Mouse (Mus musculus): Measurements from ENCODE around the gene Borcs7.
"Not testable (repeated sequence)": the region's sequence is repeated elsewhere in the genome, so short reads cannot be mapped to it uniquely, and the experiment has no call there.

Gene Borcs7

GRCm38 (mm10) chr19:46714234-46714633 is 24.5 kb downstream of the Borcs7 start:
- DNase-seq (ENCODE audit: low spot score), result no peak

- DNase-seq (ENCODE audit: low spot score), result no peak
These were observed 25.3 kb downstream of the Borcs7 start for GRCm38 (mm10) chr19:46715016-46715415.

GRCm38 (mm10) chr19:46718150-46718549 is 28.4 kb downstream of the Borcs7 start:
- no peak for DNase-seq (ENCODE audit: low spot score)

GRCm38 (mm10) chr19:46724411-46724810 is 34.7 kb downstream of the Borcs7 start:
- no peak for DNase-seq (ENCODE audit: low spot score)

- no peak for DNase-seq (ENCODE audit: low spot score)
These were observed 36.4 kb downstream of the Borcs7 start for GRCm38 (mm10) chr19:46726142-46726541.

- DNase-seq (ENCODE audit: low spot score), result no peak
These were observed 37.5 kb downstream of the Borcs7 start for GRCm38 (mm10) chr19:46727140-46727736.

GRCm38 (mm10) chr19:46727945-46728540 is 38.3 kb downstream of the Borcs7 start:
- no peak for DNase-seq (ENCODE audit: low spot score)

GRCm38 (mm10) chr19:46728909-46729308 is 39.2 kb downstream of the Borcs7 start:
- no peak for DNase-seq (ENCODE audit: low spot score)

GRCm38 (mm10) chr19:46731351-46731750 is 41.6 kb downstream of the Borcs7 start:
- DNase-seq (ENCODE audit: low spot score), result no peak

GRCm38 (mm10) chr19:46732673-46733072 is 43.0 kb downstream of the Borcs7 start:
- DNase-seq (ENCODE audit: low spot score), result not testable (repeated sequence)

- DNase-seq (ENCODE audit: low spot score), result no peak
These were observed 43.9 kb downstream of the Borcs7 start for GRCm38 (mm10) chr19:46733626-46734025.

GRCm38 (mm10) chr19:46735241-46735640 is 45.5 kb downstream of the Borcs7 start:
- no peak for DNase-seq (ENCODE audit: low spot score)

GRCm38 (mm10) chr19:46737106-46737505 is 47.4 kb downstream of the Borcs7 start:
- DNase-seq (ENCODE audit: low spot score), result no peak

- DNase-seq (ENCODE audit: low spot score), result no peak
These were observed 50.8 kb downstream of the Borcs7 start for GRCm38 (mm10) chr19:46740341-46741008.

GRCm38 (mm10) chr19:46741574-46741973 is 51.9 kb downstream of the Borcs7 start:
- DNase-seq (ENCODE audit: low spot score), result no peak

GRCm38 (mm10) chr19:46744681-46745080 is 55.0 kb downstream of the Borcs7 start:
- no peak for DNase-seq (ENCODE audit: low spot score)

- no peak for DNase-seq (ENCODE audit: low spot score)
These were observed 58.1 kb downstream of the Borcs7 start for GRCm38 (mm10) chr19:46747799-46748198.

GRCm38 (mm10) chr19:46752235-46752634 is 62.5 kb downstream of the Borcs7 start:
- DNase-seq (ENCODE audit: low spot score), result no peak

All from urinary bladder, postnatal 10 days (tissue).